Mouse (Mus musculus) adrenal gland, adult 18-20 months (tissue): ENCODE data around the gene Smarca2. TPM values are rescaled to one million over a fixed set of nuclear protein-coding genes. Genes with fewer than 3 reads are reported as not detected.
"Not testable (repeated sequence)": the region's sequence is repeated elsewhere in the genome, so short reads cannot be mapped to it uniquely, and the experiment has no call there.

Experiments used
- DNase-seq, 2 experiments: peaks; one replicate each; pipeline ENCODE4 v3.0.0; 2021 to 2022; ENCODE audit warnings: low spot score in 2 of 2
- total RNA-seq, 2 experiments: library from RNA; stranded (reverse); gene quantifications; 1 replicate in 1 of 2; 2 replicates in 1 of 2; pipeline ENCODE4 v1.2.3; 2021

Smarca2 gene
- total RNA-seq, 2 experiments from 2014 or later, result 67.3 to 85.3 TPM

- no peak for DNase-seq
Measured at GRCm38 (mm10) chr19:26683731-26684130, 78.9 kb downstream of the Smarca2 start.

GRCm38 (mm10) chr19:26690516-26690915, 85.7 kb downstream of the Smarca2 start:
- no peak for DNase-seq

- DNase-seq, result no peak
Measured at GRCm38 (mm10) chr19:26697107-26697506, 92.3 kb downstream of the Smarca2 start.

GRCm38 (mm10) chr19:26704545-26705209, 99.8 kb downstream of the Smarca2 start:
- no peak for DNase-seq

- DNase-seq, result no peak
Measured at GRCm38 (mm10) chr19:26706910-26707309, 102.1 kb downstream of the Smarca2 start.

DNA sequence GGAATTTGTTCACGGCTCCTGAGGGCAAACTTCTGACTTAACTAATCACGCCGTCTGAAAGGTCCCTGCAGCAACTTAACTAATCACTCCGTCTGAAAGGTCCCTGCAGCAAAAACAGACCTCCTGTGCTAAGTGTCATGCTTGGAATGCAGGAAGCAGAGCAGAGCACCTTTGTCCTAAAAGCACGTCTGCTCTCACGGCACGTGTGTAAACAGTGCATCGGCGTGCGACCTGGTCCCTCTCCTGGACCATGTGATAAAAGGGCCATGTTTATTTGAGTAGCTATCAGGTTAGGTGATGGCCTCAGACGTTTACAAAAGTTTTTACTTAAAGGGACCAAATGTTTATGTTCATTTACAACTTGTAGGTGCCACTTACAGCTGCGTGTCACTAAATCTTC, 104.2 kb downstream of the Smarca2 start:
- no peak for DNase-seq

DNA sequence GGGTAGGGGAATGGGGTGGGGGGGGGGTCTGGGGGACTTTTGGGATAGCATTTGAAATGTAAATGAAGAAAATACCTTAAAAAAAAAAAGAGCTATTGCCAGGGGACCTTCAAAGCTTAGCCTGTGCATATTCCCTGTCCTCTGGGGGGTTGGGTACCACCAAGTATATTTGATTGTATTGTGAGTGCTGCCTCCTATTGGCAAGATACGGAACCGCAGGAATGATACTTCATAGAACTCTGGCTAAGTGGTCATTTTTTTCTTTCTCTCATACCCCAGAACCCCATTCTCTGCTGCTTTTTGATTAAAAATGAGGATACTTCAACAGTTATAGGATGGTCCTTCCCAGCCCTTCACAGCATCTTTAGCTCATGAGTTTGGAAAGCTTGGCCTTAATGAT, 106.4 kb downstream of the Smarca2 start:
- DNase-seq, result no peak

- no peak for DNase-seq
Measured at GRCm38 (mm10) chr19:26716217-26716616, 111.4 kb downstream of the Smarca2 start.

DNA sequence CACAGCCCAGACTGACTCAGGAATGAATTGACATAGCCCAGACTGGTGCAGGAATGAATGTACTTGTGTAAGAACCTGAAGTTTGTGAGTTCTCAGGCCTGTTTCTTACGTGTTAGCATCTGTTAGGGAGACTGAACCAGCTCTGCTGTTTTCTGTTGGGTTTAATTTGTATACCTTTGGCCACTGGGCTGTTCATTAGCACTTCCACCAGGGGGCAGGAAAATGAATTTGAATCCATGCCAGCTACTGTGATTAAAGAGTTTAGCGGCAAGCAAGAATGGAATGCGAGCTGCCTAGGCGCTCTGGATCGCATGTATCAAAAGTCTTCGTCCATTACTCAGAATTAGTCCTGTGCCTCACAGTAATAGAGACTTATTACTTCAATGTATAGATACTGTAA, 113.4 kb downstream of the Smarca2 start:
- DNase-seq, result peak; percentile 44 to 58

- DNase-seq, result no peak
Measured at GRCm38 (mm10) chr19:26719161-26719560, 114.3 kb downstream of the Smarca2 start.

DNA sequence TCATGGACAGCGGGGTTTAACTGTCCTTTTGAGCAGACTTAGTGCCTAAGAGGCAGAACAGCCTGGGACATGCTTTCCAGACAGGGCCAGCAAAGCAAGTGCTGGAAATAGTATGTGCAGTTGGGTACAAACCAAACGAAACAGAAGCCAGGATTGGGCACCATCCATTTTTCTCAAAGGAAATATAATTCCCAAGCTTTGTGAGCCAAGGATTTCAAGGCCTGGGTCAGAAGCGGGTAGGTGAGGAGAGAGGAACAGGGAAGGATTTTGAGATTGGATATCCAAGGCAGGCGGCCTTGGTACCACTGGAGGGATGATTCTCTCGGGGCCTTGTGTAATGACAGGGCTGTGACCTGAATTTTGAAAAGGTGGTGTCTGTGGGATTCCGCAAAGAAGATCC, 116.9 kb downstream of the Smarca2 start:
- no peak for DNase-seq

- no peak for DNase-seq
Measured at GRCm38 (mm10) chr19:26723899-26724298, 119.0 kb downstream of the Smarca2 start.

GRCm38 (mm10) chr19:26724626-26725025, 119.8 kb downstream of the Smarca2 start:
- no peak for DNase-seq

GRCm38 (mm10) chr19:26727796-26728195, 122.9 kb downstream of the Smarca2 start:
- no peak for DNase-seq

GRCm38 (mm10) chr19:26730486-26730885, 125.6 kb downstream of the Smarca2 start:
- no peak for DNase-seq

DNA sequence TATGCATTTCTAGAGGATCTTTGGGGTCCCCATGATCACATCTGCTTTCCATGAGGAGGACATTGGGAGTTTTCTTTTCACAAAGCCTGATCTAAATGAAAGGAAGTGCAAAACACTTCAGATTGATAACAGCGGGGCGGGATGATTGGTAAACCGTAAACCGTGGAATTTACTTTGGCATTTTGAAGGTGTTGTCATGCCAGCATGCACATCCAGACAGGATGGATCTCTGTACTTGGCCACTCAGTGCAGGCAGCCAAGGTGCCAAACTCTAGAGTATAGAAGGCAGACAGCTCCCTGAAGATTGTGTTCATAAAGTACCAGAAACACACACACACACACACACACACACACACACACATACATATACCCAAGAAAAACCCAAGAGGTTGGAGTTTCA, 126.3 kb downstream of the Smarca2 start:
- no peak for DNase-seq

- no peak for DNase-seq
Measured at GRCm38 (mm10) chr19:26731809-26732208, 127.0 kb downstream of the Smarca2 start.

- DNase-seq, result no peak
Measured at GRCm38 (mm10) chr19:26733055-26733454, 128.2 kb downstream of the Smarca2 start.

GRCm38 (mm10) chr19:26733546-26734100, 128.8 kb downstream of the Smarca2 start:
- no peak for DNase-seq

DNA sequence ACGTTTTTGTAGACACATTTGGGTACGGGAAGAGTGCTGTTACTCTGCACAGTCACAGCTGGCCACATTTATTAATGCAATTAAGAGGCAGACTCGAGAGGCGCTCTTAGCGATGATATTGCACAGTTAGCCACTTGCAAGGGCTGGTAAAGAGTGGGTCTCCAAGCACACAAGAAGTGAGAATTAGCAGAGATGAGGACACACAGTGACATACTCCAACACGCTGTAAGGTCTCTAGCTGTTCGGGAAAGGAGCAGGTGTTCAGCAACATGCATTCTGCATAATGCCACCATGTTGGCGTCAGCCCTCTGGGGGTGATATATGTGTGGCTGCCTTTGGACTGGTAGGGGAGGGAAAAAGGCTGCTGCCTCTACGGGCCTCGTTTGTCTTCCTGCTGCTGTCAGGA, 129.9 kb downstream of the Smarca2 start:
- DNase-seq, result no peak

DNA sequence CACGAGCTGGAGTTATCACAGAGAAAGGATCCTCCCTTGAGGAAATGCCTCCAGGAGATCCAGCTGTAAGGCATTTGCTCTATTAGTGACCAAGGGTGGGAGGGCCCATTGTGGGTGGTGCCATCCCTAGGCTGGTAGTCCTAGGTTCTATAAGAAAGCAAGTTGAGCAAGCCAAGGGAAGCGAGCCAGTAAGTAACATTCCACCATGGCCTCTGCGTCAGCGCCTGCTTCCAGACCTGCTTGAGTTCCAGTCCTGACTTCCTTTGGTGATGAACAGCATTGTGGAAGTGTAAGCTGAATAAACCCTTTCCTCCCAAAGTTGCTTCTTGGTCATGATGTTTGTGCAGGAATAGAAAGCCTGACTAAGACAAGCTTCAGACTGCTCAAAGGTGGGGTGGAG, 140.2 kb downstream of the Smarca2 start:
- not testable (repeated sequence) for DNase-seq

DNA sequence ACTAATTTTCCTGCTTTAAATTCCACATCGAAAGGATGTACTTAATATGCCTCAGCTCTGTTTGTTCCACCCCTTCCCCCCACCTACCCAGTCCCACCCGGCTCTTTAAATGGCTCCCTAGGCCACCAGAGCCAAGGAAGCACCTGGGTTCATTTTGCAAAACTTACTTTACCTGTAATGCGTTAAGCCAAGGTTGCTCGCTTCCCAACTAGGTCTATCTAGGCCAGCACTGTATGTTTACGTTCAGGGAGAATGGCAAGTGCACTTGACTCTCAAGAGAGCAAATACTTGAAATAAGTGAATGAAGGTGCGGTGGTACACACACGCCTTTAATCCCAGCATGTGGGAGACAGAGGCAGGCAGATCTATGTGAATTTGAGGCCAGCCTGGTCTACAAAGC, 140.7 kb downstream of the Smarca2 start:
- no peak for DNase-seq

GRCm38 (mm10) chr19:26746290-26746689, 141.4 kb downstream of the Smarca2 start:
- no peak for DNase-seq
